Mouse (Mus musculus): ENCODE results near the gene Tgif1. TPM values are rescaled to one million over a fixed set of nuclear protein-coding genes. Genes with fewer than 3 reads are reported as not detected.

Gene Tgif1
- polyA plus RNA-seq, 1 experiment from 2014 or later: 30.8 TPM

GRCm38 (mm10) chr17:70809776-70810175 is 43.6 kb downstream of the Tgif1 start:
- no peaks in the 10 kb centered on the region for H3K4me1 ChIP-seq (replicated peaks; ENCODE audit: control insufficient read depth, insufficient read depth, low read length)
- H3K27ac ChIP-seq (ENCODE audit: low read depth, low read length): no peak overlapping the region
- DNase-seq (ENCODE audit: low spot score): no peak
- H3K27me3 ChIP-seq (replicated peaks; ENCODE audit: control insufficient read depth, insufficient read depth, low read length): no peaks in the 10 kb centered on the region
- ATAC-seq (replicated peaks; ENCODE audit: low FRiP score): no peak
- no peaks in the 10 kb centered on the region for H3K9me3 ChIP-seq (ENCODE audit: control insufficient read depth, low read length)
- H3K36me3 ChIP-seq (ENCODE audit: control insufficient read depth, insufficient read depth, low read length): no peaks in the 10 kb centered on the region
- WGBS: 70% methylated on average over 3 of the region's 3 CpGs
- no peak overlapping the region for H3K4me3 ChIP-seq (ENCODE audit: low read depth, low read length)
- H3K4me2 ChIP-seq: no peak overlapping the region
- no peak overlapping the region for H3K9ac ChIP-seq (ENCODE audit: low read depth, low read length)

GRCm38 (mm10) chr17:70808837-70809236 is 44.5 kb downstream of the Tgif1 start:
- Histone ChIP-seq H3K9ac (ENCODE audit: low read depth, low read length) (no peak overlapping the region), H3K4me2 (no peak overlapping the region), H3K4me1 (replicated peaks; ENCODE audit: control insufficient read depth, insufficient read depth, low read length) (no peaks in the 10 kb centered on the region), H3K27me3 (replicated peaks; ENCODE audit: control insufficient read depth, insufficient read depth, low read length) (no peaks in the 10 kb centered on the region), H3K9me3 (ENCODE audit: control insufficient read depth, low read length) (no peaks in the 10 kb centered on the region), H3K4me3 (ENCODE audit: low read depth, low read length) (no peak overlapping the region), H3K27ac (ENCODE audit: low read depth, low read length) (no peak overlapping the region), H3K36me3 (ENCODE audit: control insufficient read depth, insufficient read depth, low read length) (no peaks in the 10 kb centered on the region)
- WGBS: 58% methylated on average over 14 of the region's 14 CpGs
- no peak for DNase-seq (ENCODE audit: low spot score)
- ATAC-seq (replicated peaks; ENCODE audit: low FRiP score): no peak

- no peak for DNase-seq (ENCODE audit: low spot score)
- no peak overlapping the region for H3K4me3 ChIP-seq (ENCODE audit: low read depth, low read length)
- H3K36me3 ChIP-seq (ENCODE audit: control insufficient read depth, insufficient read depth, low read length): no peaks in the 10 kb centered on the region
- H3K9me3 ChIP-seq (ENCODE audit: control insufficient read depth, low read length): no peaks in the 10 kb centered on the region
- ATAC-seq (replicated peaks; ENCODE audit: low FRiP score): no peak
- no peak overlapping the region for H3K9ac ChIP-seq (ENCODE audit: low read depth, low read length)
- no peaks in the 10 kb centered on the region for H3K4me1 ChIP-seq (replicated peaks; ENCODE audit: control insufficient read depth, insufficient read depth, low read length)
- no peak overlapping the region for H3K27ac ChIP-seq (ENCODE audit: low read depth, low read length)
- no peak overlapping the region for H3K4me2 ChIP-seq
- WGBS: 88% methylated on average over 1 of the region's 1 CpGs
- H3K27me3 ChIP-seq (replicated peaks; ENCODE audit: control insufficient read depth, insufficient read depth, low read length): no peaks in the 10 kb centered on the region
Observed at GRCm38 (mm10) chr17:70807885-70808284, 45.5 kb downstream of the Tgif1 start.

GRCm38 (mm10) chr17:70806600-70806999 is 46.7 kb downstream of the Tgif1 start:
- Histone ChIP-seq H3K4me2 (no peak overlapping the region), H3K4me1 (replicated peaks; ENCODE audit: control insufficient read depth, insufficient read depth, low read length) (no peaks in the 10 kb centered on the region), H3K27ac (ENCODE audit: low read depth, low read length) (no peak overlapping the region), H3K27me3 (replicated peaks; ENCODE audit: control insufficient read depth, insufficient read depth, low read length) (no peaks in the 10 kb centered on the region), H3K9ac (ENCODE audit: low read depth, low read length) (no peak overlapping the region), H3K4me3 (ENCODE audit: low read depth, low read length) (no peak overlapping the region), H3K36me3 (ENCODE audit: control insufficient read depth, insufficient read depth, low read length) (no peaks in the 10 kb centered on the region), H3K9me3 (ENCODE audit: control insufficient read depth, low read length) (no peaks in the 10 kb centered on the region)
- 91% methylated on average over 2 of the region's 2 CpGs for WGBS
- DNase-seq (ENCODE audit: low spot score): no peak
- ATAC-seq (replicated peaks; ENCODE audit: low FRiP score): no peak

GRCm38 (mm10) chr17:70805866-70806265 is 47.5 kb downstream of the Tgif1 start:
- 87% methylated on average over 9 of the region's 9 CpGs for WGBS
- ATAC-seq (replicated peaks; ENCODE audit: low FRiP score): no peak

GRCm38 (mm10) chr17:70802022-70802421 is 51.3 kb downstream of the Tgif1 start:
- Histone ChIP-seq H3K9me3 (ENCODE audit: control insufficient read depth, low read length) (no peaks in the 10 kb centered on the region), H3K27ac (ENCODE audit: low read depth, low read length) (no peak overlapping the region), H3K4me2 (no peak overlapping the region), H3K4me1 (replicated peaks; ENCODE audit: control insufficient read depth, insufficient read depth, low read length) (no peaks in the 10 kb centered on the region), H3K4me3 (ENCODE audit: low read depth, low read length) (no peak overlapping the region), H3K27me3 (replicated peaks; ENCODE audit: control insufficient read depth, insufficient read depth, low read length) (no peaks in the 10 kb centered on the region), H3K36me3 (ENCODE audit: control insufficient read depth, insufficient read depth, low read length) (no peaks in the 10 kb centered on the region), H3K9ac (ENCODE audit: low read depth, low read length) (no peak overlapping the region)
- no peak for DNase-seq (ENCODE audit: low spot score)
- no peak for ATAC-seq (replicated peaks; ENCODE audit: low FRiP score)
- WGBS: 85% methylated on average over 14 of the region's 14 CpGs

More at GRCm38 (mm10) chr17:70805866-70806265, 47.5 kb downstream of the Tgif1 start:
- H3K9me3 ChIP-seq (ENCODE audit: control insufficient read depth, low read length): no peaks in the 10 kb centered on the region
- no peak overlapping the region for H3K9ac ChIP-seq (ENCODE audit: low read depth, low read length)
- H3K4me1 ChIP-seq (replicated peaks; ENCODE audit: control insufficient read depth, insufficient read depth, low read length): no peaks in the 10 kb centered on the region
- H3K36me3 ChIP-seq (ENCODE audit: control insufficient read depth, insufficient read depth, low read length): no peaks in the 10 kb centered on the region
- no peak overlapping the region for H3K27ac ChIP-seq (ENCODE audit: low read depth, low read length)
- no peak overlapping the region for H3K4me3 ChIP-seq (ENCODE audit: low read depth, low read length)
- H3K27me3 ChIP-seq (replicated peaks; ENCODE audit: control insufficient read depth, insufficient read depth, low read length): no peaks in the 10 kb centered on the region
- no peak for DNase-seq (ENCODE audit: low spot score)
- no peak overlapping the region for H3K4me2 ChIP-seq

GRCm38 (mm10) chr17:70799266-70799665 is 54.1 kb downstream of the Tgif1 start:
- Histone ChIP-seq H3K9ac (ENCODE audit: low read depth, low read length) (no peak overlapping the region), H3K4me3 (ENCODE audit: low read depth, low read length) (no peak overlapping the region), H3K36me3 (ENCODE audit: control insufficient read depth, insufficient read depth, low read length) (no peaks in the 10 kb centered on the region), H3K4me1 (replicated peaks; ENCODE audit: control insufficient read depth, insufficient read depth, low read length) (no peaks in the 10 kb centered on the region), H3K9me3 (ENCODE audit: control insufficient read depth, low read length) (no peaks in the 10 kb centered on the region), H3K27me3 (replicated peaks; ENCODE audit: control insufficient read depth, insufficient read depth, low read length) (no peaks in the 10 kb centered on the region), H3K4me2 (no peak overlapping the region), H3K27ac (ENCODE audit: low read depth, low read length) (no peak overlapping the region)
- WGBS: 63% methylated on average over 4 of the region's 4 CpGs
- ATAC-seq (replicated peaks; ENCODE audit: low FRiP score): no peak
- DNase-seq (ENCODE audit: low spot score): no peak

- Histone ChIP-seq H3K27ac (ENCODE audit: low read depth, low read length) (no peak overlapping the region), H3K4me2 (no peak overlapping the region), H3K9ac (ENCODE audit: low read depth, low read length) (no peak overlapping the region), H3K4me1 (replicated peaks; ENCODE audit: control insufficient read depth, insufficient read depth, low read length) (no peaks in the 10 kb centered on the region), H3K36me3 (ENCODE audit: control insufficient read depth, insufficient read depth, low read length) (no peaks in the 10 kb centered on the region), H3K4me3 (ENCODE audit: low read depth, low read length) (no peak overlapping the region), H3K27me3 (replicated peaks; ENCODE audit: control insufficient read depth, insufficient read depth, low read length) (no peaks in the 10 kb centered on the region), H3K9me3 (ENCODE audit: control insufficient read depth, low read length) (no peaks in the 10 kb centered on the region)
- ATAC-seq (replicated peaks; ENCODE audit: low FRiP score): no peak
- WGBS: 79% methylated on average over 1 of the region's 1 CpGs
- DNase-seq (ENCODE audit: low spot score): no peak
Observed at GRCm38 (mm10) chr17:70797773-70798045, 55.6 kb downstream of the Tgif1 start.

GRCm38 (mm10) chr17:70796940-70797772 is 56.2 kb downstream of the Tgif1 start:
- no peaks in the 10 kb centered on the region for H3K4me1 ChIP-seq (replicated peaks; ENCODE audit: control insufficient read depth, insufficient read depth, low read length)
- H3K27me3 ChIP-seq (replicated peaks; ENCODE audit: control insufficient read depth, insufficient read depth, low read length): no peaks in the 10 kb centered on the region
- no peak overlapping the region for H3K27ac ChIP-seq (ENCODE audit: low read depth, low read length)
- H3K9me3 ChIP-seq (ENCODE audit: control insufficient read depth, low read length): no peaks in the 10 kb centered on the region
- no peak overlapping the region for H3K9ac ChIP-seq (ENCODE audit: low read depth, low read length)
- ATAC-seq (replicated peaks; ENCODE audit: low FRiP score) (no peak), DNase-seq (ENCODE audit: low spot score) (no peak)
- H3K4me2 ChIP-seq: no peak overlapping the region
- WGBS: 60% methylated on average over 8 of the region's 8 CpGs
- no peak overlapping the region for H3K4me3 ChIP-seq (ENCODE audit: low read depth, low read length)
- H3K36me3 ChIP-seq (ENCODE audit: control insufficient read depth, insufficient read depth, low read length): no peaks in the 10 kb centered on the region
